Mouse (Mus musculus): ENCODE results near the gene Gm45711.
A peak's percentile ranks its signal among the peaks of the same experiment; 100 is the strongest.
"Not testable (repeated sequence)": the region's sequence is repeated elsewhere in the genome, so short reads cannot be mapped to it uniquely, and the experiment has no call there.

Gm45711 gene

GRCm38 (mm10) chr8:104321267-104321666 is 11.4 kb upstream of the Gm45711 start, which contains the start of gene Gm11020:
Gene Gm11020 (plus strand): TSS chr8:104321567.
- not testable (repeated sequence) for DNase-seq (ENCODE audit: low spot score in 2 of 2)

- no peak for DNase-seq (ENCODE audit: low spot score in 2 of 2)
These were observed 3.4 kb upstream of the Gm45711 start for GRCm38 (mm10) chr8:104313311-104313710.

DNA sequence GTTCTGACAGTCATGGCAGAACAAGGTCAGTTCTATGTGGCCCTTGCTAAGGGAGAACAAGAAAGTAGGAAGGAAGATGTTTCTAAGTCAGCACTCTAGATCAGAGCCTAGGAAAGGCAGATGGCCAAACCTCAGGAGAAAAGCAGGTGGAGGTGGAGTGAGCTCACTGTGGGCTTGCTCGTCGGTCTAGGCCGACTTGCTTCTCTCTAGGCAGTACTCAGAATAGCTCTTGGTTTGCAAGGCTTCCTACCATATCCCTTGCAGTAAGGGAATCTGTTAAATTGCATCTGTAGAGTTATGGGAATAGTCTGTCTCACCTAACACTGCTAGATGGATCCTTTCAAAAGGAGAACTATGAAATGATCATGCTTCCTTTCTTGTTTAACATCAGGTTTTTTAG is 2.1 kb upstream of the Gm45711 start:
- DNase-seq (ENCODE audit: low spot score in 2 of 2): not testable (repeated sequence)

GRCm38 (mm10) chr8:104308341-104308740 is 1.5 kb downstream of the Gm45711 start:
- DNase-seq (ENCODE audit: low spot score in 2 of 2): not testable (repeated sequence)

DNA sequence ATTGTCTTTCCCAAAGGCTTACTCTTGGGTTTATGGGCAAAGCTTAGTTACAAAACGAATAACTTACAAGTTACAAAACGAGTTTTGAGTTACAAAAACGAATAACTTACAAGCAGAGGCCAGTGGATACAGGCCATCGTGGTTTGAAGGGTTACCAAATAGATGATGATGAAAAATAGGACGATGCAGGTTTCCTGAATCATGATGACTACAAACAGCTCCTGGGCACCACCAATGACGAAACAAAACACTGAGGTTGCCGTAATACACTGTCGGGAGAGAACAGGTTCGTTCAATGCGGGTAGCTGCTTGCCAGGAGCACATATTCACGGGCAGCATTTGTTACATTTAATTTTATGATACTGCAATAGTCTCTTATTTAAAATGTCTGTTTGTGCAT is 4.9 kb downstream of the Gm45711 start:
- no peak for DNase-seq (ENCODE audit: low spot score in 2 of 2)

- DNase-seq (ENCODE audit: low spot score in 2 of 2): not testable (repeated sequence)
These were observed 7.3 kb downstream of the Gm45711 start for GRCm38 (mm10) chr8:104302536-104302935.

GRCm38 (mm10) chr8:104301577-104301976 is 8.3 kb downstream of the Gm45711 start:
- DNase-seq (ENCODE audit: low spot score in 2 of 2): not testable (repeated sequence)

GRCm38 (mm10) chr8:104294396-104294795 is 15.5 kb downstream of the Gm45711 start:
- no peak for DNase-seq (ENCODE audit: low spot score in 2 of 2)

- DNase-seq (ENCODE audit: low spot score in 2 of 2): not testable (repeated sequence)
These were observed 16.8 kb downstream of the Gm45711 start, which contains the start of gene Cmtm2a for GRCm38 (mm10) chr8:104293081-104293480. Gene Cmtm2a (minus strand): TSS chr8:104293181.

- no peak for DNase-seq (ENCODE audit: low spot score in 2 of 2)
These were observed 40.9 kb downstream of the Gm45711 start for GRCm38 (mm10) chr8:104268937-104269440.

GRCm38 (mm10) chr8:104268368-104268767 is 41.5 kb downstream of the Gm45711 start:
- no peak for DNase-seq (ENCODE audit: low spot score in 2 of 2)

GRCm38 (mm10) chr8:104264271-104264935 is 45.5 kb downstream of the Gm45711 start:
- DNase-seq (ENCODE audit: low spot score in 2 of 2): not testable (repeated sequence)

DNA sequence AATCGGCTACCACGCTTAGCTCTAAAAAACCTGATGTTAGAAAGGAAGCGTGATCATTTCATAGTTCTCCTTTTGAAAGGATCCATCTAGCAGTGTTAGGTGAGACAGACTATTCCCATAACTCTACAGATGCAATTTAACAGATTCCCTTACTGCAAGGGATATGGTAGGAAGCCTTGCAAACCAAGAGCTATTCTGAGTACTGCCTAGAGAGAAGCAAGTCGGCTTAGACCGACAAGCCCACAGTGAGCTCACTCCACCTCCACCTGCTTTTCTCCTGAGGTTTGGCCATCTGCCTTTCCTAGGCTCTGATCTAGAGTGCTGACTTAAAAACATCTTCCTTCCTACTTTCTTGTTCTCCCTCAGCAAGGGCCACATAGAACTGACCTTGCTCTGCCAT is 48.1 kb downstream of the Gm45711 start:
- DNase-seq (ENCODE audit: low spot score in 2 of 2): not testable (repeated sequence)

DNA sequence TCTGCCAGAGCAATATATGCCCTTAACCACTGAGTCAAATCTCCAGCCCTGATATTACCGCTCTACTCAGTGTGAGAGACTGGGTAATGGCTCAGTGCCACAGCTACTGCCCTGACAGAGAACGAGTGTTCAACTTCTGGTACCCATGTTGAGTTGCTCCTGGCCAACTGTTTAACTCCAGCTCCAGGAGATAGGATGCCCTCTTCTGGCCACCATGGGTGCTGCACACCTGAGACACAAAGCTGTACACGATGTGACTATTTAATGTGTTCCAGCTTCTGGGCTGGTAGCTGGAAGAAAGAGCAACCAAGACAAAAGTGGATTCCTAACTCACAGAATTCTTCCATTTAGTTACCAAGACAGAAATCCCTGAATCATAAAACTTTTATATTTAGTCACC is 56.9 kb downstream of the Gm45711 start:
- DNase-seq (ENCODE audit: low spot score in 2 of 2): no peak

- DNase-seq (ENCODE audit: low spot score in 2 of 2): no peak
These were observed 58.4 kb downstream of the Gm45711 start for GRCm38 (mm10) chr8:104251461-104251860.

- peak; percentile 59 to 61 for DNase-seq (ENCODE audit: low spot score in 2 of 2)
These were observed 59.2 kb downstream of the Gm45711 start, which contains the start of gene Cklf for GRCm38 (mm10) chr8:104250439-104251367. Gene Cklf (plus strand): TSS chr8:104250861.

GRCm38 (mm10) chr8:104249442-104249996 is 60.4 kb downstream of the Gm45711 start:
- DNase-seq (ENCODE audit: low spot score in 2 of 2): no peak

GRCm38 (mm10) chr8:104248276-104248675 is 61.6 kb downstream of the Gm45711 start, which contains the start of gene Tk2:
Gene Tk2 (minus strand): TSS chr8:104248558.
- DNase-seq (ENCODE audit: low spot score in 2 of 2): peak; percentile 54 to 68

DNA sequence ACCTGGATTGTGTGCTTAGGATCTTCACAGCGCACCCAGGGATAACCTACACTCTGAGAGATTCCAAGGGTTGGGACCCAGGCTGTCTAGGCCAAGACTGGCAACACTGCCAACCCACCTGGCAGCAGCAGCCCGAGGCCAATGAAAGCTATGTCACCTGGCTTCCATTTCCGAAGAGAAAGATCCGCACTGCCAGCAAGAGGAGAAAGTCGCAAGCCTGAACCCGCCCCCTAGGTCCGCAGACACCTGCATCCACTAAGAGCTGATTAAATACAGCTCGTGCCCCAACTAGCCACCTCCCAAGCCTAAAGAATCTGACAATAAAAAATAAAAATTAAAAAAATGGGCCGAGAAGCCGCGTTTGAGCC is 62.0 kb downstream of the Gm45711 start:
- DNase-seq (ENCODE audit: low spot score in 2 of 2): no peak

- no peak for DNase-seq (ENCODE audit: low spot score in 2 of 2)
These were observed 62.6 kb downstream of the Gm45711 start for GRCm38 (mm10) chr8:104247054-104247907.

GRCm38 (mm10) chr8:104246621-104247020 is 63.3 kb downstream of the Gm45711 start:
- DNase-seq (ENCODE audit: low spot score in 2 of 2): no peak

All from right cerebral cortex, postnatal 36 days (tissue).